Mouse (Mus musculus) heart, adult 2 months (tissue): ENCODE data around the gene Carf.

Experiments
- CTCF ChIP-seq: fragments of 200-600 bp; IDR thresholded peaks from 2 replicates; pipeline ENCODE4 v1.8.1; 2022; ENCODE audit warnings: antibody characterized with exemption, mild to moderate bottlenecking, moderate library complexity
- EP300 ChIP-seq: fragments of 200-500 bp; IDR thresholded peaks from 2 replicates; pipeline ENCODE4 v1.6.1; 2011; ENCODE audit warnings: low read depth, low read length, control low read depth; ENCODE audit not compliant: insufficient read depth

DNA sequence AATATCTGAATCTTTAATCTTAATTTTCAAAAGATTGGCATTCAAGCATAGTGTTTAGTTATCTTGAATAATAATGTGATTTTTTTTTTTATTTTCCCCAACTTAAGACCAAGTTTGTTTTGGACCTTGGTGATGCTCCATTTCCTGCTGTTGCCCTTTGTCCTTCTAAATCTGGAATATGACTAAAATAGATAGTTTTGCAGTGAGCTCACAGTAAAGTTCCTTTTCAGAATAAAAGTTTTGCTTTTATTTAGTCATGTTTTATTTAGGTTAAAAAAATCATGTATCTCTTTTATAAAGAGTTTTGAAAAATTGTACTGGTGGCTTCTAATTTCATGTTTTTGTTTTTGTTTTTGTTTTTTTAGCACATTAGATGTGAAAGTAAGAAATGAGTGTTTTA is 90.4 kb downstream of the Carf start:
- no peak for TF ChIP-seq EP300
- no peak for TF ChIP-seq CTCF
